Mouse (Mus musculus) MEL (cell line): Measurements from ENCODE around the gene Ubc.
A peak's percentile ranks its signal among the peaks of the same experiment; 100 is the strongest.

Experiments used
- CTCF ChIP-seq, 3 experiments: IDR thresholded peaks in 2 of 3; conservative IDR thresholded peaks in 1 of 3; 2 replicates each; pipeline ENCODE4 v1.5.1; 2011 to 2012; ENCODE audit warnings: low read length in 3 of 3, low read depth in 2 of 3, mild to moderate bottlenecking in 2 of 3, improper control_type of control experiment in 1 of 3, inconsistent platforms in 1 of 3, mixed read lengths in 1 of 3, moderate library complexity in 1 of 3; ENCODE audit not compliant: control insufficient read depth in 1 of 3, insufficient read depth in 1 of 3, poor library complexity in 1 of 3, severe bottlenecking in 1 of 3
- MAFK ChIP-seq: IDR thresholded peaks from 2 replicates; pipeline ENCODE4 v1.6.1; 2011; ENCODE audit warnings: low read depth, mild to moderate bottlenecking, low read length, improper control_type of control experiment, borderline replicate concordance
- MEF2A ChIP-seq: IDR thresholded peaks from 2 replicates; pipeline ENCODE4 v1.6.1; 2014; ENCODE audit warnings: low read depth, mild to moderate bottlenecking, inconsistent platforms, low read length, improper control_type of control experiment; ENCODE audit not compliant: poor library complexity, insufficient replicate concordance, severe bottlenecking; ENCODE audit errors: extremely low read depth
- MXI1 ChIP-seq: IDR thresholded peaks from 2 replicates; pipeline ENCODE4 v1.6.1; 2011; ENCODE audit warnings: mild to moderate bottlenecking, low read depth, low read length, improper control_type of control experiment
- MYC ChIP-seq: IDR thresholded peaks from 2 replicates; pipeline ENCODE4 v1.6.1; 2011; ENCODE audit warnings: low read depth, mild to moderate bottlenecking, low read length, improper control_type of control experiment, moderate library complexity
- POLR2A ChIP-seq, 2 experiments: IDR thresholded peaks; 2 replicates each; pipeline ENCODE4 v1.6.1; 2011 to 2012; ENCODE audit warnings: low read length in 2 of 2, mild to moderate bottlenecking in 2 of 2, control low read depth in 1 of 2, improper control_type of control experiment in 1 of 2, low read depth in 1 of 2, moderate library complexity in 1 of 2; ENCODE audit not compliant: control insufficient read depth in 1 of 2, insufficient read depth in 1 of 2, poor library complexity in 1 of 2
- POLR2AphosphoS2 ChIP-seq: IDR thresholded peaks from 2 replicates; pipeline ENCODE4 v1.6.1; 2011; ENCODE audit warnings: low read length, improper control_type of control experiment
- RCOR1 ChIP-seq: IDR thresholded peaks from 2 replicates; pipeline ENCODE4 v1.6.1; 2012; ENCODE audit warnings: low read depth, mild to moderate bottlenecking, inconsistent platforms, low read length, improper control_type of control experiment
- TAL1 ChIP-seq: IDR thresholded peaks from 2 replicates; pipeline ENCODE4 v1.6.1; 2012; ENCODE audit warnings: mild to moderate bottlenecking, inconsistent platforms, low read length, moderate library complexity, mixed read lengths
- USF2 ChIP-seq, 2 experiments: IDR thresholded peaks; 2 replicates each; pipeline ENCODE4 v1.6.1; 2011 to 2012; ENCODE audit warnings: improper control_type of control experiment in 2 of 2, low read length in 2 of 2, borderline replicate concordance in 1 of 2, inconsistent platforms in 1 of 2, low read depth in 1 of 2, mild to moderate bottlenecking in 1 of 2; ENCODE audit not compliant: insufficient read depth in 1 of 2

DNA sequence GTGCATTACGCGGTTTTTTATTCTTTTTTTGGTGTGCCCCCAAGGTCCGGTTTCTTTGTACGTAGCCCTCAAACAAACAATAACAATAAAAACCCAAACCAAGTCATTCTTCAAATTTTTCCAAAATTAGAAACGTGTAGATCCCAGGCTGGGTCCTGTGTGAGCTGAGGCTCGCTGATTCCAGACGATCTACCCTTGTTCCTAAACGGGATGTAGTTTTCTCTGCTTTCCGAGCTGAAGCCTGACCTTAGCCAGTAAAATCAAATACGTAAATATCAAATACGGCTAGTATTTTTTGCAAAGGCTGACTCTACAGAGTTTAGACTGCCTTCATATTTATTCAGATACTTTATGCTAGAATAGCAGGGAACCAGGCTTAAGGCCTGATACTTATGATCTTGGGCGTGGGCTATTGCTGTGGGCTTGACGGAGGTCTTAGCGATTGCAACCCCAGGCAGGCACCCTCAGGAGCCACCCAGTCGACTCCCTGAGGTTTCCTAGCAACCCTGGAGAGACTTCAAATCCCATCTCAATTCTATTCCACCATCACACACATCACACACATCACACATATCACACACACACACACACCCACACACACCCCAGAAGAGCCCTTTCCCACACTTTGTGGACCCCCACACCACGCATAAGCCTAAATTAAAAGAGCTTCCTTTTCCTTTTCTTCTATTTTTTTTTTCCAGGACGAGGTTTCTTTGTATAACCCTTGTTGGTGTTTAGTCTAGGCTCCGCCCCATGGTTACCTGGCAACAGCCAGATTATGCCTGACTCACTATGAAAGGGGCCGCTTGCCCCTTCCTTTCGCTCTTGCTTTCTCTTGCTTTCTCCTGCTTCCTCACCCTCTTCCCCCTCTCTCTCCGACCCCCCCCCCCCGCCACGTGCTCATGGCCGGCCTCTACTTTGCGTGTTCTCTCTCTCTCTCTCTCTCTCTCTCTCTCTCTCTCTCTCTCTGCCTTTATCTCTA, 3.9 kb upstream of the Ubc start:
- TF ChIP-seq MYC, result peak; percentile 97
- TF ChIP-seq RCOR1, result no peak; the same call in 1 of the 2 replicates
- TF ChIP-seq USF2 (IDR thresholded peaks at IDR 0.05; ENCODE audit: borderline replicate concordance in 1 of 2, insufficient read depth in 1 of 2, low read depth in 1 of 2, low read length in 2 of 2), result no peak
- TF ChIP-seq MEF2A, result no peak
- TF ChIP-seq MAFK, result no peak
- TF ChIP-seq POLR2A (IDR thresholded peaks at IDR 0.05; ENCODE audit: control insufficient read depth in 1 of 2, insufficient read depth in 1 of 2, low read depth in 1 of 2, low read length in 2 of 2, poor library complexity in 1 of 2), result peak in 1 of 2 experiments; percentile 37; a peak in 2 of 4 replicates
- TF ChIP-seq CTCF (IDR thresholded peaks at IDR 0.05 in 2 of 3, conservative IDR thresholded peaks at IDR 0.05 in 1 of 3; ENCODE audit: control insufficient read depth in 1 of 3, insufficient read depth in 1 of 3, low read depth in 2 of 3, low read length in 3 of 3, poor library complexity in 1 of 3, severe bottlenecking in 1 of 3), result no peak
- no peak for TF ChIP-seq TAL1
- TF ChIP-seq POLR2AphosphoS2, result no peak
- peak; percentile 87 for TF ChIP-seq MXI1
